Mouse (Mus musculus) cerebellum, adult 18-20 months (tissue): Measurements from ENCODE around the gene Grin2b.

ENCODE experiments used
- DNase-seq, 2 experiments: peaks; one replicate each; pipeline ENCODE4 v3.0.0; 2021

Gene Grin2b

DNA sequence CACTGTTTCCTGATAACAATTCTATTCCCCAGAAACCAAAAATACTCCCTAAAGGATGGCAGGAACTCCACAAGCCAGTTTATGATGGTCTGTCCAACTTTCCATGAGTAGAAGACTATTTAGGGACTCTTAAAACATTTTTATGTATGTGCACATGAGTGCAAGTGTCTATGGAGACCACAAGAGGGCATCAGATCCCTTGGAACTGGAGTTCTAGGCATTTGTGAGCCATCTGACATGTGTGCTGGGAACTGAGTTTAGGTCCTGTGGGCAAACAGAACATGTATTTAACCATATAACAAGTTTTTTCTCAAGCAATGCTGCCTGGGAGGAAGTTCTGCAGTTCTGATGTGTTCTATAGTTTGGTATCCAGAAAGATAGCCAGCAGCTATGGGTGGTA lies 501.3 kb downstream of the Grin2b start:
- no peak for DNase-seq
